Mouse (Mus musculus) retina, postnatal 7 days (tissue): ENCODE results near the gene Tspan31.
"Not testable (repeated sequence)": the region's sequence is repeated elsewhere in the genome, so short reads cannot be mapped to it uniquely, and the experiment has no call there.

ENCODE experiments used
- DNase-seq: peaks from one replicate; pipeline ENCODE4 v3.0.0-alpha.2; 2012; ENCODE audit warnings: low read depth, low spot score

Tspan31 gene

GRCm38 (mm10) chr10:127065981-127066380 is 4.1 kb downstream of the Tspan31 start:
- no peak for DNase-seq

- DNase-seq: no peak
These were observed 5.9 kb downstream of the Tspan31 start for GRCm38 (mm10) chr10:127063913-127064870.

- peak; percentile 96 for DNase-seq
These were observed 6.7 kb downstream of the Tspan31 start, which contains the start of gene Cdk4 for GRCm38 (mm10) chr10:127063239-127063872. TSS of gene Cdk4 (plus strand) at chr10:127063534.

- DNase-seq: no peak
These were observed 7.6 kb downstream of the Tspan31 start for GRCm38 (mm10) chr10:127062503-127062902.

GRCm38 (mm10) chr10:127062101-127062500 is 8.0 kb downstream of the Tspan31 start:
- DNase-seq: not testable (repeated sequence)

- DNase-seq: no peak
These were observed 8.6 kb downstream of the Tspan31 start for GRCm38 (mm10) chr10:127061513-127061912.

GRCm38 (mm10) chr10:127061085-127061484 is 9.0 kb downstream of the Tspan31 start:
- DNase-seq: no peak

- DNase-seq: peak; percentile 57
These were observed 9.8 kb downstream of the Tspan31 start, which contains the start of gene March9 for GRCm38 (mm10) chr10:127059968-127060916. TSS of gene March9 (minus strand) at chr10:127060184.

- no peak for DNase-seq
These were observed 10.7 kb downstream of the Tspan31 start for GRCm38 (mm10) chr10:127059174-127059967.

GRCm38 (mm10) chr10:127058708-127059107 is 11.4 kb downstream of the Tspan31 start:
- DNase-seq: no peak

- DNase-seq: peak; percentile 87
These were observed 11.9 kb downstream of the Tspan31 start for GRCm38 (mm10) chr10:127058161-127058560.

- no peak for DNase-seq
These were observed 13.6 kb downstream of the Tspan31 start for GRCm38 (mm10) chr10:127056490-127056889.

GRCm38 (mm10) chr10:127055406-127055805 is 14.7 kb downstream of the Tspan31 start:
- DNase-seq: no peak

- no peak for DNase-seq
These were observed 15.4 kb downstream of the Tspan31 start for GRCm38 (mm10) chr10:127054646-127055045.

- DNase-seq: no peak
These were observed 20.0 kb downstream of the Tspan31 start for GRCm38 (mm10) chr10:127050119-127050474.

GRCm38 (mm10) chr10:127049395-127050118 is 20.5 kb downstream of the Tspan31 start:
- DNase-seq: no peak

- no peak for DNase-seq
These were observed 21.3 kb downstream of the Tspan31 start for GRCm38 (mm10) chr10:127048608-127049394.

- no peak for DNase-seq
These were observed 22.1 kb downstream of the Tspan31 start, which contains the start of gene Cyp27b1 for GRCm38 (mm10) chr10:127047954-127048353. TSS of gene Cyp27b1 (plus strand) at chr10:127048250.

GRCm38 (mm10) chr10:127043187-127043586 is 26.9 kb downstream of the Tspan31 start:
- DNase-seq: no peak
